Mouse (Mus musculus) heart, postnatal 0 days (tissue): ENCODE measurements around the gene Ccdc144b.

Experiments used
- CTCF ChIP-seq: IDR thresholded peaks from 2 replicates; pipeline ENCODE4 v1.5.1; 2016; ENCODE audit warnings: antibody characterized with exemption, control low read depth, low read depth
- EP300 ChIP-seq: IDR thresholded peaks from 2 replicates; pipeline ENCODE4 v1.6.1; 2016; ENCODE audit warnings: antibody characterized with exemption, low read depth

GRCm38 (mm10) chr3:36077386-36077785 is 24.0 kb upstream of the Ccdc144b start:
- TF ChIP-seq CTCF = no peak
- no peak for TF ChIP-seq EP300
